22 mouse cellular contexts compared by ENCODE assay signal in genomic region chrX:51658236-51658635, GRCm38 (mm10). TPM values are rescaled to one million over a fixed set of nuclear protein-coding genes. Genes with fewer than 3 reads are reported as not detected.
DNase-seq lines count a peak whose midpoint lies in the region; ATAC-seq lines count a peak whose summit lies in the region.
"Had no signal": no experiment of that assay in that cellular context is flagged by ENCODE, and none has a peak within 500 bp of the region (broad histone marks: within the 10 kb centered on the region; RNA-seq: fewer than 3 reads in every experiment).

No protein-coding gene starts in this region.

- H3K27ac ChIP-seq in heart, embryonic 11.5 days (ENCODE audit: low read depth, low read length) = no peak overlapping the region
- H3K27ac ChIP-seq: forebrain, embryonic 13.5 days; kidney, embryonic 15.5 days; limb, embryonic 10.5 days; liver, embryonic 15.5 days; lung, embryonic 15.5 days; neural tube, embryonic 13.5 days had no signal

- H3K4me3 ChIP-seq in heart, embryonic 11.5 days (ENCODE audit: low read depth, low read length) = no peak overlapping the region
- H3K4me3 ChIP-seq: forebrain, embryonic 13.5 days; kidney, embryonic 15.5 days; limb, embryonic 10.5 days; liver, embryonic 15.5 days; lung, embryonic 15.5 days; megakaryocyte, embryonic 14.5 days; neural tube, embryonic 13.5 days had no signal

- peak; percentile 28 to 58 for DNase-seq in cerebellum, postnatal 14 days
- peak; percentile 7 to 11 for DNase-seq in heart, postnatal 10 days
- peak; percentile 79 for DNase-seq in Muller cell, postnatal 12 days (ENCODE audit: inconsistent ontology term)
- peak; percentile 31 for DNase-seq in brain, adult 2 months (ENCODE audit: low read depth, low spot score)
- DNase-seq in urinary bladder, postnatal 36 days (ENCODE audit: low spot score in 2 of 2) = no peak
- DNase-seq: adrenal gland, adult 8-10 months; kidney, adult 11 months; liver; lung, postnatal 36 days; midbrain, embryonic 14.5 days; retina, postnatal 1 day; right cerebral cortex, postnatal 25 days; spleen, adult 18-20 months had no signal

- no peak for ATAC-seq in cerebellum, adult (ENCODE audit: insufficient number of reproducible peaks, low FRiP score, low TSS enrichment)
- ATAC-seq in heart, embryonic 11.5 days (replicated peaks; ENCODE audit: insufficient number of reproducible peaks, low FRiP score, low TSS enrichment) = no peak
- ATAC-seq: forebrain, embryonic 13.5 days had no signal

- no peak overlapping the region for H3K9ac ChIP-seq in heart, embryonic 11.5 days (ENCODE audit: low read depth, low read length)
- H3K9ac ChIP-seq: forebrain, embryonic 13.5 days; kidney, embryonic 15.5 days; liver, embryonic 15.5 days; lung, embryonic 15.5 days; neural tube, embryonic 13.5 days had no signal

- H3K9me3 ChIP-seq in heart, embryonic 11.5 days (replicated peaks; ENCODE audit: control insufficient read depth, low read length) = no peaks in the 10 kb centered on the region
- H3K9me3 ChIP-seq: forebrain, embryonic 13.5 days; kidney, embryonic 15.5 days; limb, embryonic 10.5 days; liver, embryonic 15.5 days; lung, embryonic 15.5 days; megakaryocyte, embryonic 14.5 days; neural tube, embryonic 13.5 days had no signal

- intact Hi-C loops in heart, postnatal 10 days (cut with DNase I) = no loop called here

- no peaks in the 10 kb centered on the region for H3K36me3 ChIP-seq in heart, embryonic 11.5 days (ENCODE audit: control insufficient read depth, insufficient read depth, low read length)
- H3K36me3 ChIP-seq: kidney, embryonic 15.5 days; limb, embryonic 10.5 days; liver, embryonic 15.5 days; lung, embryonic 15.5 days; neural tube, embryonic 13.5 days had no signal

- no peak overlapping the region for H3K4me2 ChIP-seq in heart, embryonic 11.5 days
- H3K4me2 ChIP-seq: forebrain, embryonic 13.5 days; kidney, embryonic 15.5 days; liver, embryonic 15.5 days; lung, embryonic 15.5 days; neural tube, embryonic 13.5 days had no signal

- H3K27me3 ChIP-seq in heart, embryonic 11.5 days (ENCODE audit: control insufficient read depth, insufficient read depth, low read length) = no peaks in the 10 kb centered on the region
- H3K27me3 ChIP-seq: forebrain, embryonic 13.5 days; liver, embryonic 15.5 days; lung, embryonic 15.5 days; neural tube, embryonic 13.5 days had no signal

- H3K4me1 ChIP-seq in heart, embryonic 11.5 days (ENCODE audit: control insufficient read depth, insufficient read depth, low read length) = no peaks in the 10 kb centered on the region
- H3K4me1 ChIP-seq: forebrain, embryonic 13.5 days; kidney, embryonic 15.5 days; liver, embryonic 15.5 days; lung, embryonic 15.5 days; megakaryocyte, embryonic 14.5 days; neural tube, embryonic 13.5 days had no signal

- 53% methylated on average over 2 of the region's 2 CpGs for WGBS in heart, embryonic 11.5 days (ENCODE audit: insufficient replicate concordance)

RNA-seq across cellular contexts. Expression of gene Hs6st2, which starts 23.4 kb away (rescaled TPM):
- total RNA-seq in heart, postnatal 10 days (2021) = 1 to 10 TPM; 5.4 to 5.8 TPM
- 23.9 and 24.2 TPM in 2 replicates for polyA plus RNA-seq in heart, embryonic 11.5 days (2014; fragmentation: Nextera tagmentation; extraction: Ambion mirVana)

Comparison
In these comparisons a context has a peak if more than half of its experiments do, and no peak if none do; other contexts are left out.
1. DNase-seq: peak in cerebellum, postnatal 14 days (2 of 2), heart, postnatal 10 days (2 of 2), Muller cell, postnatal 12 days (single experiment) and brain, adult 2 months (single experiment); none in urinary bladder, postnatal 36 days (0 of 2).